Mouse (Mus musculus): ENCODE results near the gene Zar1l. TPM values are rescaled to one million over a fixed set of nuclear protein-coding genes. Genes with fewer than 3 reads are reported as not detected.

Zar1l gene
- polyA plus RNA-seq, 1 experiment = not detected

GRCm38 (mm10) chr5:150522867-150523234, 4.9 kb upstream of the Zar1l start:
- Histone ChIP-seq H3K27me3 (ENCODE audit: control insufficient read depth, insufficient read depth, low read length, poor library complexity, severe bottlenecking) (no peaks in the 10 kb centered on the region), H3K27ac (ENCODE audit: insufficient read depth, low read length) (no peak overlapping the region), H3K9ac (ENCODE audit: low read depth, poor library complexity, severe bottlenecking) (peak overlapping the region; percentile 84), H3K4me1 (ENCODE audit: control insufficient read depth, insufficient read depth, low read length) (no peaks in the 10 kb centered on the region), H3K36me3 (ENCODE audit: control insufficient read depth, insufficient read depth, low read length, poor library complexity, severe bottlenecking) (no peaks in the 10 kb centered on the region; the same call in 1 of the 2 replicates), H3K9me3 (replicated peaks; ENCODE audit: control insufficient read depth, insufficient read depth, low read length, poor library complexity, severe bottlenecking) (no peaks in the 10 kb centered on the region), H3K4me3 (ENCODE audit: low read depth, low read length) (peak overlapping the region; percentile 50)
- TF ChIP-seq EP300 (IDR thresholded peaks at IDR 0.05; ENCODE audit: insufficient read depth, low read depth, low read length) (no peak), POLR2A (IDR thresholded peaks at IDR 0.05; ENCODE audit: insufficient read depth, low read length) (no peak), CTCF (IDR thresholded peaks at IDR 0.05; ENCODE audit: low read depth, low read length) (no peak)

DNA sequence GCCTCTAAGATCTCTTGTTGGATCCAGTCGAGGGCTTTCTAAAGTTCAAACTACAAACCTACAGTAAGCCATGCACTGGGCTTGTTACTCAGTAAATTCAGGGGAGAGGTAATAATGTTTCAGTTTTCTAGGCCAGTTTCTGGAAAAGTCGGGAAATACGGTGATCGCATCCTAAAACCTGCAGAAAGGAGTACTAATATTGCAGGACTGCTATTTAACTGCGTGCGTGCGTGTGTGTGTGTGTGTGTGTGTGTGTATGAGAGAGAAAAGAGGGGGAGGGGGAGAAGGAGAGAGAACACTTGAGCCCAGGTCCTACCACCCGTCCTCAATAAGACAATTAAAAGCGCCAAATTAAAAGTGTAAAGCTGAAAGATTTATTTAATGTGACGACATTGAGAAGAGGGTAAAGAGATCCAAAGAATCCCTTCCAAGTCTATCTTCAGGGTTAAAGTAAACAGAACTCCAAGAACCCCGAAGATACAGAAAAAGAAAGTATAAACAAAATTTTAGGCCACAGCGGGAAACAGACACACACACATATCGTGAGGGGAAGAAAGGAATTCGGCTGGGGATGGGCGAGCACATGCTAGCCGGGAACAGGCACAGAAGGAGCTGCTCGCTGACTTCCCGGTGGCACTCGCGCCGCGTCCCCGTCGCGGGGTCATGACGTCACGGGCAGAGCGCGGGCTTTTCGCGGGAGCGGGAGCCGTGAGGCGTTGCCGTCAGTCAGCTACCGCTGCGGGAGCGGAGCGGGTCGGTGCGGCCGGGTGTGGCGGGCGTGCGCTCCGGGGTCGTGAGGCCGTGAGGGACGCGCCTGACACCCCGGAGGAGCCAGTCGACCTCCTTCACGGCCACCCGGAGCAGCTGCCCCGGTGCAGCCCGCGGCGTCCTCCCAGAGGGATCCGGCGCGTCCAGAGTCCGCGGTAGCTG, 4.2 kb upstream of the Zar1l start, which contains the start of gene Brca2:
TSS of gene Brca2 (plus strand) at position 694 of the 930 bp plus-strand sequence.
- H3K4me1 ChIP-seq (ENCODE audit: control insufficient read depth, insufficient read depth, low read length) = no peaks in the 10 kb centered on the region
- no peak for TF ChIP-seq CTCF (IDR thresholded peaks at IDR 0.05; ENCODE audit: low read depth, low read length)
- TF ChIP-seq POLR2A (IDR thresholded peaks at IDR 0.05; ENCODE audit: insufficient read depth, low read length) = peak; percentile 74
- peak; percentile 61; the same call in 1 of the 2 replicates for TF ChIP-seq EP300 (IDR thresholded peaks at IDR 0.05; ENCODE audit: insufficient read depth, low read depth, low read length)
- H3K27ac ChIP-seq (ENCODE audit: insufficient read depth, low read length) = no peak within 1 kb of the TSS

GRCm38 (mm10) chr5:150519551-150519950, 1.6 kb upstream of the Zar1l start:
- Histone ChIP-seq H3K9ac (ENCODE audit: low read depth, poor library complexity, severe bottlenecking) (no peak overlapping the region), H3K27me3 (ENCODE audit: control insufficient read depth, insufficient read depth, low read length, poor library complexity, severe bottlenecking) (no peaks in the 10 kb centered on the region), H3K27ac (ENCODE audit: insufficient read depth, low read length) (no peak overlapping the region), H3K4me3 (ENCODE audit: low read depth, low read length) (no peak overlapping the region), H3K4me1 (ENCODE audit: control insufficient read depth, insufficient read depth, low read length) (no peaks in the 10 kb centered on the region), H3K36me3 (ENCODE audit: control insufficient read depth, insufficient read depth, low read length, poor library complexity, severe bottlenecking) (no peaks in the 10 kb centered on the region), H3K9me3 (replicated peaks; ENCODE audit: control insufficient read depth, insufficient read depth, low read length, poor library complexity, severe bottlenecking) (no peaks in the 10 kb centered on the region)
- TF ChIP-seq POLR2A (IDR thresholded peaks at IDR 0.05; ENCODE audit: insufficient read depth, low read length) (no peak), CTCF (IDR thresholded peaks at IDR 0.05; ENCODE audit: low read depth, low read length) (no peak), EP300 (IDR thresholded peaks at IDR 0.05; ENCODE audit: insufficient read depth, low read depth, low read length) (no peak)

More for the DNA sequence above, 4.2 kb upstream of the Zar1l start, which contains the start of gene Brca2:
- H3K36me3 ChIP-seq (ENCODE audit: control insufficient read depth, insufficient read depth, low read length, poor library complexity, severe bottlenecking) = no peaks in the 10 kb centered on the region; the same call in 1 of the 2 replicates
- no peaks in the 10 kb centered on the region for H3K9me3 ChIP-seq (replicated peaks; ENCODE audit: control insufficient read depth, insufficient read depth, low read length, poor library complexity, severe bottlenecking)
- H3K4me3 ChIP-seq (ENCODE audit: low read depth, low read length) = peak within 1 kb of the TSS; percentile 50
- H3K27me3 ChIP-seq (ENCODE audit: control insufficient read depth, insufficient read depth, low read length, poor library complexity, severe bottlenecking) = no peaks in the 10 kb centered on the region
- peak within 1 kb of the TSS; percentile 84 for H3K9ac ChIP-seq (ENCODE audit: low read depth, poor library complexity, severe bottlenecking)

- Histone ChIP-seq H3K4me3 (ENCODE audit: low read depth, low read length) (no peak overlapping the region), H3K9ac (ENCODE audit: low read depth, poor library complexity, severe bottlenecking) (no peak overlapping the region), H3K27ac (ENCODE audit: insufficient read depth, low read length) (no peak overlapping the region), H3K4me1 (ENCODE audit: control insufficient read depth, insufficient read depth, low read length) (no peaks in the 10 kb centered on the region), H3K9me3 (replicated peaks; ENCODE audit: control insufficient read depth, insufficient read depth, low read length, poor library complexity, severe bottlenecking) (no peaks in the 10 kb centered on the region), H3K27me3 (ENCODE audit: control insufficient read depth, insufficient read depth, low read length, poor library complexity, severe bottlenecking) (no peaks in the 10 kb centered on the region), H3K36me3 (ENCODE audit: control insufficient read depth, insufficient read depth, low read length, poor library complexity, severe bottlenecking) (no peaks in the 10 kb centered on the region)
- TF ChIP-seq POLR2A (IDR thresholded peaks at IDR 0.05; ENCODE audit: insufficient read depth, low read length) (no peak), EP300 (IDR thresholded peaks at IDR 0.05; ENCODE audit: insufficient read depth, low read depth, low read length) (no peak), CTCF (IDR thresholded peaks at IDR 0.05; ENCODE audit: low read depth, low read length) (no peak)
Observed at GRCm38 (mm10) chr5:150514027-150514426, 3.9 kb downstream of the Zar1l start.

DNA sequence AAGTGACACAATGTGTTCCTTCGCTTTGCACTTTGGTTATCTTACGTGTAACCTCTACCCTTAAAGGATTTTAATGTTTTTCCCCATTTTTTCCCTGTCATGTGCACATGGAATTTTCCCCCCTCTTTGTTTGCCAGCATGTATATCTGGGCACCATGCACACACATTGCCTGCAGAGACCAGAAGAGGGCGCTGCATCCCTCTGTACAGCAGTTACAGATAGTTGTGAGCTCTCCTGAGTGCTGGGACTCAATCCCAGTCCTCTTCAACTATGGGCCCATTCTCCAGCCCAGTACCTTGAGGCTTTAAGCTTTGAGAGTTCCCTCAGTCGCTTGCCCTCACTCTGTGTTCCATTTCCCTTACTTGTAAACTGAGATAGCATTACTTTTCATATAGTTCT, 4.7 kb downstream of the Zar1l start:
- H3K9ac ChIP-seq (ENCODE audit: low read depth, poor library complexity, severe bottlenecking) = no peak overlapping the region
- H3K27ac ChIP-seq (ENCODE audit: insufficient read depth, low read length) = no peak overlapping the region
- TF ChIP-seq POLR2A (IDR thresholded peaks at IDR 0.05; ENCODE audit: insufficient read depth, low read length) = no peak
- TF ChIP-seq CTCF (IDR thresholded peaks at IDR 0.05; ENCODE audit: low read depth, low read length) = peak; percentile 55

More for the DNA sequence above, 4.7 kb downstream of the Zar1l start:
- Histone ChIP-seq H3K36me3 (ENCODE audit: control insufficient read depth, insufficient read depth, low read length, poor library complexity, severe bottlenecking) (no peaks in the 10 kb centered on the region), H3K9me3 (replicated peaks; ENCODE audit: control insufficient read depth, insufficient read depth, low read length, poor library complexity, severe bottlenecking) (no peaks in the 10 kb centered on the region), H3K27me3 (ENCODE audit: control insufficient read depth, insufficient read depth, low read length, poor library complexity, severe bottlenecking) (no peaks in the 10 kb centered on the region), H3K4me1 (ENCODE audit: control insufficient read depth, insufficient read depth, low read length) (no peaks in the 10 kb centered on the region), H3K4me3 (ENCODE audit: low read depth, low read length) (no peak overlapping the region)
